Mouse (Mus musculus): ENCODE results near the gene Rbms3.
A peak's percentile ranks its signal among the peaks of the same experiment; 100 is the strongest.

The Rbms3 gene

GRCm38 (mm10) chr9:116976575-116977408 lies 652.9 kb downstream of the Rbms3 start:
- peak; percentile 53 for DNase-seq (ENCODE audit: low read depth, low spot score)

- no peak for DNase-seq (ENCODE audit: low read depth, low spot score)
These were observed 654.4 kb downstream of the Rbms3 start for GRCm38 (mm10) chr9:116975269-116975668.

GRCm38 (mm10) chr9:116974134-116974533 lies 655.6 kb downstream of the Rbms3 start:
- no peak for DNase-seq (ENCODE audit: low read depth, low spot score)

- peak; percentile 12 for DNase-seq (ENCODE audit: low read depth, low spot score)
These were observed 656.1 kb downstream of the Rbms3 start for GRCm38 (mm10) chr9:116973594-116973993.

GRCm38 (mm10) chr9:116967317-116967716 lies 662.4 kb downstream of the Rbms3 start:
- no peak for DNase-seq (ENCODE audit: low read depth, low spot score)

DNA sequence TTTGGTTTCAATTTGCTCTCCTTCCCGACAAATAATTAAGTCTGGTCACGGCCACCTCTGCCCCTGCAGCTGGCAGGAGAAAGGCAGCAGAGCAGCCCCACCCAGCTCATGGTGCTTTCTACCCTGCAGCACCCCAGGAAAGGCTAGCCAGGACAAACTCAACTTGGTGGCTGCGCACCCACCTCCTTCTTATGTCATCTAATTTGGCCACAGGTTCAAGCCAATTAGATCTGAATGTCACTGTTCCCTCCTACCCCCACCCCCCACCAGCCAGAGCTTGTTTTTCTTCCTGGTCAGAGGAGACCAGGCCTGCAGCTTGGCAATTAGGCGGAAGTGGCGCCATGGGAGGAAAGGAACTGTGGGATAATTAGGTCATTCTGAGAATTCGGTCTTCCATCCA lies 664.0 kb downstream of the Rbms3 start:
- no peak for DNase-seq (ENCODE audit: low read depth, low spot score)

- no peak for DNase-seq (ENCODE audit: low read depth, low spot score)
These were observed 673.6 kb downstream of the Rbms3 start for GRCm38 (mm10) chr9:116956156-116956555.

DNA sequence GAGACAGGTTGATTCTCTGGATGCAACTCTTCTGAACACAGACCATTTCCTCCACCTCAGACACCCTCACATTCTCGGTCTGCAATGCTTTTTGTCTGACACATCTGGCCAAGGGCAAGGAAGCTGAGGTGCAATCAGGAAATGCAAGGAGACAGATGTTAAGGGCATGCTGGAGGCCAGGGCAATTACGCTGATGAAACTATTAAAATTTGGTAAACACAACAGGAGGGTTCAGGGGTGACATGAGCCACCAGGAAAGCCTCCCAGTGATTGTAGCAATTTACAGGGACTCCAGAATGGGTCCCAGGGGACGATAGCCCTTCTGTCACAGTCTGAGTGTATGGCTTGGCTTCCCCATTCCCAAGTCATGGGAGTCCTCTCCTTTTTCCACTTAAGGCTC lies 681.5 kb downstream of the Rbms3 start:
- no peak for DNase-seq (ENCODE audit: low read depth, low spot score)

- DNase-seq (ENCODE audit: low read depth, low spot score) = no peak
These were observed 682.3 kb downstream of the Rbms3 start for GRCm38 (mm10) chr9:116947369-116947768.

- DNase-seq (ENCODE audit: low read depth, low spot score) = no peak
These were observed 682.9 kb downstream of the Rbms3 start for GRCm38 (mm10) chr9:116946787-116947186.

DNA sequence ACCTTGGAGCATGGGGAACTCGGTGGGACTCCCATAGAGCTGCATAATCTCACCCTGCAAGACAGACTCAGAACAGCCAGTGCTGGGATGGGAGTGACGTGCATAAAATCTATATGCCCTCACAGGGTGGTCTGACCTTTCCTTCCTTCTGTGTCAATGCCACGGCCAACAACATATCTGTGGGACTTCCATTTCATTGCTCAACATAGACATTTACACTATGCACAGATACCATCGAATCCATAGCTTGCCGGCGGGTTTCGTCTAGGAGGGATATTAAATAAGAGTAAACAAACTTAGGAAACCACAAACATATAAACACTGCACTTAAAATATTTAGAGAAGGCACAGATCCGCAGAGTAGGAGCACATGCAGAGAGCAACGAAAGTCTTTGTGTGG lies 684.0 kb downstream of the Rbms3 start:
- DNase-seq (ENCODE audit: low read depth, low spot score) = no peak

- DNase-seq (ENCODE audit: low read depth, low spot score) = no peak
These were observed 685.8 kb downstream of the Rbms3 start for GRCm38 (mm10) chr9:116943902-116944301.

GRCm38 (mm10) chr9:116941116-116941515 lies 688.6 kb downstream of the Rbms3 start:
- DNase-seq (ENCODE audit: low read depth, low spot score) = no peak

GRCm38 (mm10) chr9:116940693-116941092 lies 689.0 kb downstream of the Rbms3 start:
- peak; percentile 37 for DNase-seq (ENCODE audit: low read depth, low spot score)

DNA sequence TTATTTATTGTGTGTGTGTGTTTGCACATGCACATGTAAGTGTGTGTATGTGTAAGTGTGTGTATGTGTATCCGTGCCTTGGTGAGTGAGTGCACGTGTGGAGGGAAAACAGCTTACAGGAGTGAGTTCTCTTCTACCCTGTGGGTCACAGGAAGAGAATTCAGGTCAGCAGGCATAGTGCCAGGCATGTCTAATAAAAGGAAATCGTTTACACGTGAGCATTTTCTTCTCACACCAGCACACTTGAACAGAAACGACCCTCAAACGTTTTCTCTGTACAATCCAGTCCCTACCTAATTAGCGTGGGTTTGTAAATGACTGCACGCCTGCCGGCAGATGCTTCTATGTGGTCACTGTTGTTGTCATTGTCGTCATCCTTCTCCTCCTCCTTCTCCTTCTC lies 701.4 kb downstream of the Rbms3 start:
- DNase-seq (ENCODE audit: low read depth, low spot score) = no peak

DNA sequence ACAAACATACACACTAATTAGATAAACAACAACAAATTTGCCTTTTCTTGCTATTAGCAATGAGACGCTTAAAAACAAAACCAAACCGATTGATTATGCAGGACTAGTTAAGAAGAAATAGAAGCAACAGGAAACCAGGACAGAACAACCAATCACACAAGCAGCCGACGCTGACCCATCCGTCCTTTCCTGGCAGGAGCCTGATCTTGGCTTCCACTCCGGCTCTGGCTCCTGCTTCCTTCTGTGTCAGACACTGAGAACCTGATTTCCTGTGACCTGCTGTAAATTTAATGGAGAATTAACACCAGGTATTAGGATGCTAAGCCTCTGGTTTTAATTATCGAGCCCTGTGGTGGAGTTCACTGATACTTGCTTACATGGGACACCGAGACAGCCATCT lies 706.6 kb downstream of the Rbms3 start:
- no peak for DNase-seq (ENCODE audit: low read depth, low spot score)

- no peak for DNase-seq (ENCODE audit: low read depth, low spot score)
These were observed 707.2 kb downstream of the Rbms3 start for GRCm38 (mm10) chr9:116922561-116922960.

DNA sequence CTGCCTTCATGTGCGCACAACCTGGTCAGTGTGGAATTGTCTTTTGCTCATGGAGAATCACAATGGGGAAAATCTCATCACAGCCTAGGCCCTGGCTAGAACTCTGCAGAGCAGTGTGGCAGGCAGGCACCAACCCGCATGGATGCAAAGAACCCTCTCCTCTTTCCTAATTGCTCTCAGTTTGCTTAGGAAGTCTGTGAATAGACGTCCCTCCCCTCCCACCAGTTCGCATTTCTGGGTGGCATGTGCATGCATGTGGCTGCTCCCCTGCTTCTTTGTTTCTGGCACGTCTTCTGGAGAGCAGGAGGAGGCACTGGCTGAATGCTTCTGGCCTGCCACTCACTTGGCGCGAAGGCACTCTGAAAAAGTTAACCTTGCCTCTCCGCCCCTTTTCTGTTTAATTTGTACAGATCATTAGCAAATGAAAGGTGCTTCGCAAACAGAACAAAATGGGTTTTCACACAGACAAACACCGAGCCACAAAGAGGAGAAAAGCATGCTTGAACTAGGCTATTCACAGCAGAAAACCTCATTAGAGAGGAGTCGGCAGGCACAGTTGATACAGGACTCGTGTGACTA lies 710.2 kb downstream of the Rbms3 start:
- DNase-seq (ENCODE audit: low read depth, low spot score) = peak; percentile 23

- no peak for DNase-seq (ENCODE audit: low read depth, low spot score)
These were observed 717.2 kb downstream of the Rbms3 start for GRCm38 (mm10) chr9:116912493-116912847.

DNA sequence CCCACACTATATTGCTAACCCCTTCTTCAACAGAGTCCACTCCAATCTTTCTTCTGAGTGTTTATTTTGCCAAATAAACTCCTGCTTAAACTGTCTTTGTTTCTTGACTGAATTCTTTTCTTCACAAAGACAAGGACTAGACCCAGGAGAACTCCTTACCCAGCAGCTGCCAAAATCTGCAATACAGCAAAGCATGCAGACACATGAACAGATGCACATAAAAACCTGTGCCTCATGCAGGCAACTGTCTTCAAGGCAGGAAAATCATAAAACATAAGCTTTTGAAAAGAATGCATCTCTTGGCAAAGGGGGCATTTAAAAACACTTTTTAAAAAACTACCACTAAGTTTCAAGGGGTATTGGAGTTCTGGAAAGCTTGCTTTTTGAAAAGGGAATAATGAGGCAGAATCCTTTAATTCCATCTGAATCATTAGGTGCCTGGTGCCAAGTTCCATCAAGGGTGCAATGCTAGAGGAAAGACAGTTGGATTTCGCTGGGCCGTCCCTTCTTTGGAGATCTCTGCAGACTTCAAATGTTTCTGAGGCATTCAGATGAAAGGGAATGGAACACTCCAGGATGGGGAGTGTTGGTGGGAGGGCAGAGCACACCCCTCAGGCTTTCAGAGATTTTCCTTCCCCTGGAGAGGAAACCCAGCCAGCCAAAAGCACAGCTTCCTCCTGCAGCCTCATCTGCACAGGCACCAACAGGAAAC lies 717.8 kb downstream of the Rbms3 start:
- peak; percentile 17 for DNase-seq (ENCODE audit: low read depth, low spot score)

- no peak for DNase-seq (ENCODE audit: low read depth, low spot score)
These were observed 720.2 kb downstream of the Rbms3 start for GRCm38 (mm10) chr9:116909511-116909910.

- no peak for DNase-seq (ENCODE audit: low read depth, low spot score)
These were observed 722.8 kb downstream of the Rbms3 start for GRCm38 (mm10) chr9:116906955-116907354.

DNA sequence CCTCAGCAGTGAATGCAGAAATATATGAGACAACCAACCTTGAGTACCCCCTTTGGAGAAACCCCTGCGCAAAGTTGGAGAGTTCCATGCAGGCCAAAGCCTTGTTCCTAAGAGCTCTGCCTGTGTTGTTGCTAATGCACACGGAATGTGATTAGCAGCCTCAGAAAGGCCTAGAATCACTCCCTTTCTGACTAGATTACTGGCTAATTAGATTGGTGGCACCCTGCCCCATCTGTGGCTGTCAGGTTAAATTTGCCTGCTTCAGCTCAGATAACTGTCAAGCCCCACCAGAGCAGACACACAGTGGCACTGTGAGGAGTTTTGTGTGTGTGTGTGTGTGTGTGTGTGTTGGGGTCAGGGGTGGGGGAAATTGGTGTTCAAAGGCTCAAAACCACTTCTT lies 724.1 kb downstream of the Rbms3 start:
- DNase-seq (ENCODE audit: low read depth, low spot score) = no peak
